Mouse (Mus musculus) erythroid progenitor cell, adult 5-6 weeks (primary cell): ENCODE results near the gene Sestd1. TPM values are rescaled to one million over a fixed set of nuclear protein-coding genes. Genes with fewer than 3 reads are reported as not detected.

Source experiments
- ATAC-seq: replicated peaks from 2 replicates; pipeline ENCODE4 v1.8.0; 2016; ENCODE audit warnings: moderate number of reproducible peaks, mild to moderate bottlenecking, moderate TSS enrichment, inconsistent platforms; ENCODE audit not compliant: poor library complexity, low FRiP score, severe bottlenecking
- total RNA-seq, 2 experiments: library from RNA; stranded (forward) in 1 of 2; stranded (reverse) in 1 of 2; fragments of 150-400 nt in 1 of 2; fragments of 186-747, 209-891 nt in 1 of 2; gene quantifications; 2 replicates each; pipeline versions ENCODE4 v1.2.3 to v1.2.4; 2015 to 2017; ENCODE audit warnings: low replicate concordance in 2 of 2

Sestd1 gene
- total RNA-seq, 2 experiments from 2014 or later = under 0.01 to 0.45 TPM

DNA sequence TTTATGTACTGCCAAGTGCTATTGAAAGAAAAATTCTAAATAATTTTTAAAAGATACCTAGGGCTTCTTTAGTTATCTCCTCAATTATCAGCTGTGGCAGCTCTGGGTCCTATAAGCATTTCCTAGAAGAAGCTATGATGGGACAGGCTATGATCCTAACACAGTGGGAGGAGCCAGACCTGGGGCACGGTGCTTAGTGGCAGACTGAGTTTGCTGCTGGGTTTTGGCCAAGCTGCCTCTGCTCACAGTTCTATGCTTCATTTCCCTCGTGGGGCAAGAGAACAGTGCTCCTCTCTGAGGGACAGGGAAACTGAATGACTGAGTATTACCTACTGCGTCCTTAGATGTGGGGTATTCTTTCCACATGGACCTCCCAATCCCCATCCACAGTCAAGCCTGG lies 42.3 kb downstream of the Sestd1 start:
- no peak for ATAC-seq

DNA sequence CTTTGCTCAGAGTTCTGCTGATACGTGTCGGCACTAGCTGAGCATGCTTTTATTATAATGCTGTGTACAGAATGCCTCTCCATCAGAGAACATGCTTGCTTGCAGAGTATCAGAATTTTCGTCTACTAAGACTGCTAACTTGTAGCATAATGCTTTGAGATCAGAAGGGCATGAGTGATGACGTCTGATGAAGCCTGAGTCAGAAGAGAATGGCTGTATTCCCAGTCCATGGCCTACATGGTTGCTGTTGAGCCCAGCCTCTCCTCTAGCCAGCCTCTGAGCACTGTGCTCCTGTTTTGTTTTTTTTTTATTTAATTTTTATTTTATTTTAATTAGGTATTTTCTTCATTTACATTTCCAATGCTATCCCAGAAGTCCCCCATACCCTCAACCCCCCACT lies 43.5 kb downstream of the Sestd1 start:
- no peak for ATAC-seq

DNA sequence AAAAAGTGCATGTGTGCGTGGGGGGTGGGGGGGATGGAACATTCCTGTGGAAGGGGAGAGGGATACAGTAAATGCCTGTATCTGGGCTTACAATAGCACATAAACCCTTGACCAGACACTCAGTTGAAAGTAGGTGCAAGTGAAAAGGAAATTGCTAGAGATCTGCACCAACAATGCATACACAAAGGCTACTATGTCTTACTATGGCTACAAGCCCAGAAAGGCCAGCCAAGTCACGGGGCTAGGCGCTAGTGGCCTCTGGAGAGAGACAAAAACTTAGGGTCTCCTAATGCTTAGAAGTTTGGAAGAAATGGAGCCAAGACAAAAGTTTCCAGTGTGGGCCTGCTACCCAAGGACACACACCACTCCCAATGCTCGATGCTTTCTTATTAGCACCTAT lies 44.5 kb downstream of the Sestd1 start:
- ATAC-seq = no peak

DNA sequence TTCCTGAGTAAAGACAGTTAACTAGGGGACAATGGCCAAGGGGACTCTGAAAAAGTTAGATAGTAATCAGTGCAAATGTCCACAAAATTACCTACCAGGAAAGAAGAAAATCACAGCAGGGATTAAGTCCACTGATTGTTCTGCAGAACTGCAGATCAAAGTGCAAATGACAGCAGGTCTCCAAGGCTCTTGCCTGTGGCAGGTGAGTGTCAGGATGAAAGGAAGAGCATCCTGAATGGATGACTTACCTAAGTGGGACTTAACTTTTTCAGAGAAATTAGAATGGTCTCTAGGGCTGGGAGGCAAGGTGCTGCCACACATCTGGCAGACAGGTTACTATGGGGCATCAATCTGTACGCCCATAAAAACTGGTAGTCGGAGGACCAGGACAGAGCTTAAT lies 47.8 kb downstream of the Sestd1 start:
- ATAC-seq = no peak

DNA sequence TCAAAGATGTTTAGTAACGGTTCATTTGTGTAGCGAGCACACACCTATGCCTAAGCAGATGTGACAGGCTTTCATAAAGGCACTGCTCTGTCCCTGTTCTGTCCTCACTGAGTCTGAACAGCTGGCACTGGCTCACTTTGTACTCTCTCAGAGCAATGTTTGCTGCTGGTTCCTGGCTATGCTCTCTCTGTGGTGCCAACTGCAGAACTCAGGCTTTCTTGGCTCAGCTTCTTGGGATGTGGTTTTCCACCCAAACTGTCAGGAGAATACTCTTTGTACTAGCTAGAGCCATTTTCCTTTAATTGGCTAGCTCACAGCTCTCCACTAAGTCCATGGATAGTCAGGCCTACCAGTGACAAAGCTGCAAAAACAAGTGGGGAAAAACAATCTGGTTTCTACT lies 59.4 kb downstream of the Sestd1 start:
- no peak for ATAC-seq

DNA sequence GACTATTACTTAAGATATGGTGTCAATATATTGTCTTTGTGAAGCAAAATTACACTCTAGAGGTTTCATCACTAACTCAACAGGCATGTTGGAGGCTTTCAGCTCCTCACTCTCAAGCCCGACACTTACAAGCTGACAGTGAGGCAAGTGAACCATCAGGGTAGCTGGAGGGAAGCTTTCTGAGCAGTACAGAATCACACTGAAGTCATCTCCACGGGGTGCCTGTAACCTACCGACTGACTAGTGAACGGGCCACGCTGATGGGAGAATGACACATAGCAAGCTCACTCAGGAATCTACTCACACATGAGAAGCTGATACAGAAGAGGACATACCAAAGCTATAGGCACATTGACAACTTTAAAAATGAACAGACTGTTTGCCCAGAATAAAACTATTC lies 67.5 kb downstream of the Sestd1 start:
- no peak for ATAC-seq

DNA sequence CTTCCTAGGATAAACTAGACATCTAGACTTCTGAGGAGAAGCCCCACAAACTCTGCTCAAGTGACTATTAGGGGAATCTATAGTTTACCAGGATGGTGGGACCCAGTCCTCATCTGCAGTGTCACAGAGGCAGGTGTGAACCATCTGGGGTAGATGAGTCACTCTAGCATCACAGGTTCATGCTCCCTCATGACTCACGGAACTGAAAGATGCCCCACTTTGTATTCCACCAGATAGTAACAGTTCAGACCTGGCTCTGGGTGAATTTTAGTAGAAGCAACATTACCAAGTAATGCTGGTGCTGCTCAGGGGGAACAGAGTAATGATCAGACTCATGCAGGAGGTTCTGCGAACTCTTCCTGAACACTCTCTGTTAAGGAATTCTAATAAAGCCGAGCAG lies 73.4 kb downstream of the Sestd1 start:
- ATAC-seq = no peak

DNA sequence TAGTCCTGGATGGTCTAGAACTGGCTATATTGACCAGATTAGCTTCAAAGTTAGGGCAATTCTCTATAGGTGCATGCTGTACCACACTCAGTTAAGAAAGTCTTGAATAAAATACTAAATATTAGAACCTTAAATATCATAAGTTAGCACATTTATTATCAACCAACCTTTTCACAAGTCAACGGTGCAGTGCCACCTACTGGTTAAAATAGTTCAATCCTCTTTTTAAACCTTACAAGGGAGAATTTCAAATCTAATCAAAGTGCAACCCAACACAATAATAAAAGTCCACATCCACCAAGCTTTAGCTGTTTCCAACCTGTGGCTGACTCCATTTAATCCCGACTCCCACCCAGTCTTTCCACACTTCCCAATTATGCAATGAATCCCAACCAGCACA lies 76.5 kb downstream of the Sestd1 start:
- no peak for ATAC-seq

DNA sequence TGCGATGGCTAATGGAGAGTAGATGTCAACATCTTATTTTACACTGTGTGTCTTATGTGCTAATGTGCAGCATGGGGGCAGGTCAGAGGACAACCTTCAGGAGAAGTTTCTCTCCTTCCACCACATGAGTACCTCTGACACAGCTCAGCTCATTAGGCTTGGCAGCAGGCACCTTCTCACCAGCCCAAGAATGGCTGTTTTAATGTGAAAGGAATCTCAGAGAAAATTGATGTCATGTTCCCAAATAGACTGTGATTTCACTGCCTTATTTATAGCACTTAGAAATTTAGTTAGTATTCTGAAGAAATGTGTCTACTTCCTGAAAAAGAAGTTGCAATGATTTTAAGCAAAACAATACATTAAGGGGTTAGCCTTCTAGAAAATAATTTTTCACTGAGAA lies 78.5 kb downstream of the Sestd1 start:
- ATAC-seq = no peak

DNA sequence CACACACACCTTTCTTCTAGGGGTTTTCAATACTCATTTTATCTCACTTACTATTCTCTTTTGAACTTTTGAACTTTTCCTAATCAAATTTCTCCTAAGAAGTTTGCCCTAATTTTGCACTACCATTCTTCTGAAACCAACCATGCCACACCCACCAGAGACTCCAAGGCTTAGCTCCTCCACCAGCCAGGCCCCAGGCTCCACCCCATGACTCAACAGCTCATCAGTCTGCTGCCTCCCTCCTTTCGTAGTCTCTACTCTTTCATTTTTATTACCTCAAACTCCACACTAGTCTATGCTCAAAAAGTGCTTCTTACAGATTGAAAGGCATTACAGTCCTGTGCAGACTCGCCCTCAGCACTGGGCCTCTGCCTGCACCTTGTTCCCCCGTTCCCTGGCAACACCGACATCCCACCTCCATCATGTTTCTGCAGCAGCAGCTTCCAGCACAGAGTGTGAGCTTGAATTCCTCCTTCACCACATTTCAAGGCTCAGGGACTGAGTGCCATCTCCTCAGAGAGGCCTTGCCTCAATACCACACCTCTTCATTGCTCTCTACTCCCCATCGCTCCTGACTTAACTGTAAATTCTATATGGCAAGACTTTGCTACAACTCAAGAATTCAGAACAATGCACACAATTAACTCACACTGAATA lies 79.3 kb downstream of the Sestd1 start:
- peak; percentile 98 for ATAC-seq

DNA sequence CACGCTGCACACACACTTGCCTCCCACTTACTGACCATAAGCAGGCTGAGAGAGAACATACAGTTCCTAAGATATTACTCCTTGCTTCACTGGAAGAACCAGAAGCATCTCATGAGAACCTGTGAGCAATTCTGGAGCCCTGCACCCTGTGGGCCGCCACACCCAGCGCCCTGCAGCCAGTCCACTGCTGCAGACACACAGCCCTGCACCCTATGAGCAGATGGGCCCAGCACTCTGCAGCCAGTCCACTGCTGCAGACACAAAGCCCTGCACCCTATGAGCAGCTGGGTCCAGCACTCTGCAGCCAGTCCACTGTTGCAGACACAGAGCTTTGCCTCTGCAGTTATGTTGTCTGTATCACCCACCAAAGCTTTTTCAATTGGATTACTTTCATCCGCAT lies 80.0 kb downstream of the Sestd1 start:
- ATAC-seq = no peak

DNA sequence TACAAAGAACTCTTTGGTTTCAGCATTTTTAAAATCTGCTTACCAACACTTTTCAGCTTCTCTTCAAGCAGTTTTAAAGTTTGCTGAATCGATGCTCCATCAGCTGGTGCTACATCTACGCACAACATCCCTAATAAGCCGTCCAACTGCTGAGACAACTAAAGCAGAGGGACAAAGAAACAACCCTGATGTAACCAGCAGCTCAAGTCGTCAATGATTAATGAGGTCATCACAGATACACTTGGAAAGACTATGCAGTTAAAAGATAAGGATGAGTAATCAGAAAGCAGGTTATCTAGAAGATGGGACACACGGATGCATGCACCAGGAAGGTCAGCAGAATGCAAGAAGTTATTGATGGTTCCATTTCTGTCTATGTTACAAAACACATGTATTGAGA lies 82.1 kb downstream of the Sestd1 start:
- ATAC-seq = no peak

DNA sequence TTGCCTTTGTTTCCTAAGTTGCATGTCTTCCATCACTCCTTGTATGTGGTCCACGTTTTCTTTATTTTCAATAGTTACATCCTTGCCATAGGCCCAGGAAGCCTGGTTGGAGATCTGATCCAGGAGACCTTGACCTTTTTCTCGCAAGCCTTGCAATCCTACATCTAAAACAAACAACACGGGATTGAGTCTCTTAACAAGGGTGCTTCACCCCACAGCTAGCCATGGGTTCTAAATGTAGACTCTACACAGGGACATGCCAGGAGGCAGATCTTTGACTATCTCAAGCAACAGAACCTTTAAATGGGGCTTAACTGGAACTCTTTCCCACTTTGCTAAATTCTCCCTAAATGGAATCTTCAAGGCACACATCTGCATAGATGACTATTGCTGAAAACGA lies 83.6 kb downstream of the Sestd1 start:
- no peak for ATAC-seq

DNA sequence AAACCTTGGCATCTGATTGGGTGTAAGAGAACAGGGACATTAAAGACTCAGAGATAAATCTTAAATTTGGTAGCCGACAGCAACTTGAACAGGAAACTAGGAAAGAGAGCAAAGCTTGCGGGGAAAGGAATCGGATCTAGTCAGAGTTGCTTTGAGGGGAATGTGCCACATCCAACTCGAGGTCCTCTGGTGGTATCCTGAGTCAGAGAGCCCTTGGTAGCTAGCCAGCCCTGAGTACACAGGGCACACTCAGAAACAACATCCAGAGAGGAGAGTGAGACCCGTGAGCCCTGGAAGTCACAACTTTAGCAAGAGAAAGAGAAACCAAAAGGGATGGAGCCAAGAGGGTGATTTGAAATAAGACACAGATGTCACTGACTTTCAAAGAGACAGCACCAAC lies 85.3 kb downstream of the Sestd1 start:
- ATAC-seq = no peak

DNA sequence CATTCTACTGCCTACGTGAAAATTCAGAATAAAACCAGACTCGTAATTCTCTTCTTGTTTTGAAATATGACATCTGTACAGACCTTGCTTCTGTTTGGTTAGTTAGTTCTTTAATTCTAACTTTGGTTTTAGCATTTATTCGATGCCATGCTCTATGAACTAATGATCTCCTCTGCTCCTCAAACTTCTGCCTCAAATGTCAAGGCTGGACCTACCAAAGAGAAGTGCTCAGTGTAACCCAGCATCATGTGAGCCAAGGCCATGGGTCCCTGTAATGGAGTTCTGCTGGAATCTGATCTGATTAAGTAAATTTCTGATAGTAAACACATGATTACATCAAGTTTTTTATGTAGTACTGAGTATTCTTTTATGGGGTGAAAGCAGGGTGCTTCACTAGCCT lies 88.6 kb downstream of the Sestd1 start:
- no peak for ATAC-seq

DNA sequence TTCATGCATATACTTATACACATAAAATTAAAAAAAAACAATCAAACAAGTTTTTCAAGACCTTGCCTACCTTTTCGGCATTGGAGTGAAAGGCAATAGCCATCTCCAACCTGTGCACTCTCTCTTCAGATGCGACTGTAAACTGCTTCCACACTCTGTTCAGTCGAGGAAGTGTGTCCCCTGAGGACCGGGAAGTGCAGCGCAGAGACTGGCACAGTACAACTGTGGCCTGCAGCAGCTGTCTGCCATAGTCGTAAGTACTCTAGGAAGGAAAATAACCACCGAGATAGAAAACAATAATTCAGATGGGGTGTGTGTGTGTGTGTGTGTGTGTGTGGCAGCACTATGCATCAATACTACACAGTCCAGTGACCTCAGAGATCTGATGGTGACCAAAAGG lies 89.5 kb downstream of the Sestd1 start:
- ATAC-seq = no peak

DNA sequence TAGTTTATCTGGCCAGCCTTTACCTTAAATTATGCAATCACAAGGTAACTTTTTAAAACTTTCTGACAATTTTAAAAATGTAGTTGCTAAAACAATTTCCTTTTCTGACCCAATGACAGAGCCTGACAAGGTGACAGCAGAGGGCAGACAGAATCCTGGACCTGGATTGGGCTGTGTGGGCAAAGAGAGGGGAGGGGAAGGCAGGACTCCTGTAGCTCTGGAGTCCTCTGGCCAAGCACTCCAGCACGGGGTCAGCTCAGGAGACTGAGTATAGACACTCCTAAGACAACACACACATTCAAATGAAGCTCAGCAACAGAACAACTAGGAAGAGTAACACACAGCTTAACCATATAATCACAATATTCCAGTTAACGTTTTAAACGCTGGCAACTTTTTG lies 90.1 kb downstream of the Sestd1 start:
- ATAC-seq = no peak

DNA sequence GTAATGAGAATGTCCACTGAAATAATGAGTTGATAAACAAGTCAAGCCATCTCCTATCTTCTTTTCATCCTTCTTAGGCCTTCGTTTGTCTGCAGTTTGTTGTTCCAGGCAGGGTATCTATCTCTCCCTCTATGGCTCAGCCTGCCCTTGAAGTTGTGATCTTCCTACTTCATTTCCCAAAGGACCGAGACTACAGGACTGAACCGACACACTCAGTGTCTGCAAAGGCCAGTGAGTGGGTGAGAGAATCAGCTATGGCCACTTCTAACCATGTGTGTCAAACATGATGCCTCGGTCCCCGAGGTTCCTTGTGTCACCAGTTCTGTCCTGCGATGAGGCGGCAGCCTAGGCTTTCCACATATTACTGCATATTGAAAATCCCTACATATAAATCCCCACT lies 90.7 kb downstream of the Sestd1 start:
- no peak for ATAC-seq

DNA sequence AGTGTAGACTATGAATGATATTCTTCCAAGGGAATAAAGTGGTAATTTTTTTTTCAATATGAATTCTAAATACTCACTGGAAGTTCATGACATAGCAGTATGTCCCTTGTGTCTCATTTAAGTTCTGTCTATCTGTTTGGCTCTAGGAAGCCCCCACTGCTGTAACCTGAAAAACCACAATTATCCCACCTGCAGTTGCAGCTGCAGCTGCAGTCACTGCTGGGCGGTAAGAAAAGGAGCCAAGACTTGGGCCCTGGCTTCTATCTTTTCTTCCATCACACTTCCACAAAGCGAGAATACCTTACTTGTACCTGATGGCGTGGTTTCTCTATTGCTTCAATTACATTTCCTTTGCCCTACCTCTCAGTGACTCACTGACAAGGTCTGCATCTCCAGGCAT lies 92.9 kb downstream of the Sestd1 start:
- ATAC-seq = no peak

DNA sequence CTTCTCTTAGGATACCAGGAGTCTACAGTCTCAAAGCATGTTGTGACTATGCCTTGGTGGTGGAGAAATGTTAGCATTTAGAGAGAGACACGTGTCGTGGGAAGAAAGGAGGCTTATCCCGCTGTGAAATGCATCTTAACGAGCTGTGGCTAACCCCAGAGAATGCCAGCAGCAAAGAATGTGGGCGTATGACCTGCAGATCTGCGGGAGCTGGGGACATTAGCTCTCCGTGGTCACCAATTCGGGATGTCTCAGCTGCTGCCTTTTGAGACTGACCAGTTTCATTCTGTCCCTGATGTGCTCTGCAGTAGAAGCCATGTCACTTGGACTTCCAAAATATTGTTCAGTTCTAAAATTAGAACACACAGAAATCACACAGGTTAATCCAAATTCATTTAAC lies 93.5 kb downstream of the Sestd1 start:
- no peak for ATAC-seq

DNA sequence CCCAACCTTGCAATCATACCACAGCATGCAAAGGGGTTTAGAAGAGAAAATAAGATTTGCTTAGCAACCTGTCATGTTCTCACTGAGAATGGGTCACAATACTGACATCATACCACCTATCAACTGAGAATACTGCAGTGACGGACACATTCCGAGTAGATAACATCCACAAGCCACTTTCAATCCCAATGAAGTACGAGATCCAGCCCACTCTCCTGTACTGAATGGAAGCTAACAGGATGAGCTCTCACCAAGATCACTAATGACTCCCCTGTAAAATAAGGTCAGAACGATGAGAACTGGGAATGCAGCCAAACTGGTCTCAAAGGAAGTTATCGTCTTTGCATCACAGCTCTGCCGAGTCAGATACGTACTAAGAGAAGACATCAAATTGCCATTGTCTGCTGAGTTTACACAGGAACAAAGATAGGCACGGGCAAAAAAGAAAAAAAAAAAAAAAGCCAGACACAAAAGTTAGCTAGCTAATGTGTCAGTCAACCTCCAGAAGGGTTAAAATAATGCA lies 96.3 kb downstream of the Sestd1 start:
- no peak for ATAC-seq

DNA sequence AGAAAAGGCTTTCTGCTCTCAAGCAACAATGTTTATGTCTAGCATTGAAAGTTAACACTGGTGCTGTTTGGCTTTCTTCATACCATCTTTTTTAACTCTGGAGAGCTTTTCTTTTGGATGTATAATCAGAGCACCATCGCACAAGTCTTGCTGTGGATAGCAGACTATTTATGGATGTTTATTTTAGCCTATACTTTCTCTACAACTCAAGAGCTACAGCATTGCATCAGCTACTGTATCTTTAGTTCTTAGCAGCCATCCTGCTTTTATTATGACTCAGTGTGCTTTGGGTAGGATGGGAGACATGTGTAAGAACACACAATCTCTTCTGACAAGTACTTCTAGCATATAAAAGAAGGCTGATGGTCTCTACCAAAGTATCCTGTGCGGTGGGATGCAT lies 96.7 kb downstream of the Sestd1 start:
- ATAC-seq = no peak
